22 mouse cellular contexts compared by ENCODE assay signal in the genomic region with DNA sequence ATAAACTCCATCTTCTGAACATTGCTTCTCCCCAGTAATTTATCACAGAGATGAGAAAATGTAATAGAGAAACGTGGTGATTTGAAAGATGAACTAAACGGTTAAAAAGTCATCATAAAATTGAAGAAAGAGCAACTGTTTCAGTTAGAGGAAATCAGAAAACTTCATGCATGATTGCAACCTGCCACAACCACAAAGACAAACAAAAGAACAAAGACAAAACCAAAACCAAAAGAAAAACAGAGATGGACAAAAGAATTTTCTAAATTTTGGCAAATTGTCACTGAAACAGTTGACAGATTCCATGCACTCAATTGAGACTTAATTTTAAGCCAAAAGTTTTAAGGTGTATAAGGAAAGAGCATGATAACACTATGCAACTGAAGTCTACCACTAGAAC. TPM values are rescaled to one million over a fixed set of nuclear protein-coding genes. Genes with fewer than 3 reads are reported as not detected.
DNase-seq lines count a peak whose midpoint lies in the region; ATAC-seq lines count a peak whose summit lies in the region.
"Had no signal": no experiment of that assay in that cellular context is flagged by ENCODE, and none has a peak within 500 bp of the region (broad histone marks: within the 10 kb centered on the region; RNA-seq: fewer than 3 reads in every experiment).

No protein-coding gene starts in this region.

- H3K36me3 ChIP-seq in splenic B cell, adult 2 months (ENCODE audit: control insufficient read depth, insufficient read depth, low read length, poor library complexity, severe bottlenecking), result no peaks in the 10 kb centered on the region
- H3K36me3 ChIP-seq: embryonic facial prominence, embryonic 10.5 days; embryonic facial prominence, embryonic 12.5 days; forebrain, embryonic 10.5 days; forebrain, embryonic 12.5 days; G1E had no signal

- peak; percentile 56 for DNase-seq in A20 (ENCODE audit: low read depth, low spot score)
- peak; percentile 84 for DNase-seq in Muller cell, postnatal 12 days (ENCODE audit: inconsistent ontology term)
- peak; percentile 58 for DNase-seq in splenic B cell, adult 2 months (ENCODE audit: low read depth, low spot score)
- DNase-seq in adrenal gland, adult (ENCODE audit: inconsistent age in 2 of 2, low spot score in 1 of 2), result no peak
- DNase-seq: adrenal gland, adult 8-10 months; adrenal gland, postnatal 14 days; adrenal gland, postnatal 36 days; cerebellum, adult 11-12 months; cerebellum, adult 2 months; cerebellum, adult 9-10 months; cerebellum, postnatal 10 days; cerebellum, postnatal 25 days had no signal

- H3K27me3 ChIP-seq in splenic B cell, adult 2 months (ENCODE audit: control insufficient read depth, insufficient read depth, low read length, poor library complexity, severe bottlenecking), result no peaks in the 10 kb centered on the region
- H3K27me3 ChIP-seq: CH12.LX; embryonic facial prominence, embryonic 12.5 days; forebrain, embryonic 12.5 days had no signal

- ATAC-seq in erythroid progenitor cell, adult 5-6 weeks (replicated peaks; ENCODE audit: low FRiP score, poor library complexity, severe bottlenecking), result no peak
- ATAC-seq: CD4-positive, CD25-positive, alpha-beta regulatory T cell, adult 4 months; forebrain, embryonic 14.5 days; forebrain, embryonic 16.5 days had no signal

RNA-seq across cellular contexts. Expression of a gene that starts 48.8 kb away (rescaled TPM):
- 48.2 and 61.6 TPM in 2 replicates for total RNA-seq in erythroid progenitor cell, adult 5-6 weeks (2015; ENCODE audit: low replicate concordance)
- total RNA-seq in erythroid progenitor cell, adult 5-6 weeks (2017; ENCODE audit: low replicate concordance), result 25.3 and 26.2 TPM in 2 replicates

Comparison
In these comparisons a context has a peak if more than half of its experiments do, and no peak if none do; other contexts are left out.
1. DNase-seq: peak in A20 (single experiment), Muller cell, postnatal 12 days (single experiment) and splenic B cell, adult 2 months (single experiment); none in adrenal gland, adult (0 of 2).